Mouse (Mus musculus): ENCODE data around the gene Wwc1. TPM values are rescaled to one million over a fixed set of nuclear protein-coding genes. Genes with fewer than 3 reads are reported as not detected.

Wwc1 gene
- polyA plus RNA-seq, 1 experiment from 2014 or later: 8.8 TPM

GRCm38 (mm10) chr11:35970806-35971705, 9.3 kb downstream of the Wwc1 start:
- H3K4me3 ChIP-seq: no peak overlapping the region
- no peak overlapping the region for H3K9ac ChIP-seq
- peaks cover 3% of the 10 kb centered on the region; the same call in 1 of the 2 replicates for H3K36me3 ChIP-seq (ENCODE audit: poor library complexity, severe bottlenecking)
- 93% methylated on average over 19 of the region's 19 CpGs for WGBS
- no peaks in the 10 kb centered on the region for H3K9me3 ChIP-seq (replicated peaks)
- ATAC-seq: no peak
- H3K27me3 ChIP-seq: no peaks in the 10 kb centered on the region
- H3K27ac ChIP-seq: no peak overlapping the region
- H3K4me2 ChIP-seq: no peak overlapping the region
- peaks cover 33% of the 10 kb centered on the region for H3K4me1 ChIP-seq

- H3K4me3 ChIP-seq: no peak overlapping the region
Observed at GRCm38 (mm10) chr11:35968291-35968690, 12.0 kb downstream of the Wwc1 start.

GRCm38 (mm10) chr11:35963981-35964549, 16.3 kb downstream of the Wwc1 start:
- peaks cover 3% of the 10 kb centered on the region; the same call in 1 of the 2 replicates for H3K36me3 ChIP-seq (ENCODE audit: poor library complexity, severe bottlenecking)
- 0 out of 2 replicates have a peak, but pooled peaks cover 9% of the 10 kb centered on the region for H3K4me1 ChIP-seq
- no peaks in the 10 kb centered on the region for H3K9me3 ChIP-seq (replicated peaks)
- WGBS: 81% methylated on average over 9 of the region's 9 CpGs
- H3K4me2 ChIP-seq: no peak overlapping the region
- no peaks in the 10 kb centered on the region for H3K27me3 ChIP-seq
- no peak overlapping the region for H3K27ac ChIP-seq
- ATAC-seq: no peak
- H3K4me3 ChIP-seq: no peak overlapping the region
- H3K9ac ChIP-seq: no peak overlapping the region

More at GRCm38 (mm10) chr11:35968291-35968690, 12.0 kb downstream of the Wwc1 start:
- Histone ChIP-seq H3K27ac (no peak overlapping the region), H3K27me3 (no peaks in the 10 kb centered on the region), H3K9ac (no peak overlapping the region), H3K4me2 (no peak overlapping the region), H3K9me3 (replicated peaks) (no peaks in the 10 kb centered on the region), H3K36me3 (ENCODE audit: poor library complexity, severe bottlenecking) (peaks cover 3% of the 10 kb centered on the region; the same call in 1 of the 2 replicates), H3K4me1 (peaks cover 19% of the 10 kb centered on the region)
- 97% methylated on average over 10 of the region's 10 CpGs for WGBS
- ATAC-seq: no peak

DNA sequence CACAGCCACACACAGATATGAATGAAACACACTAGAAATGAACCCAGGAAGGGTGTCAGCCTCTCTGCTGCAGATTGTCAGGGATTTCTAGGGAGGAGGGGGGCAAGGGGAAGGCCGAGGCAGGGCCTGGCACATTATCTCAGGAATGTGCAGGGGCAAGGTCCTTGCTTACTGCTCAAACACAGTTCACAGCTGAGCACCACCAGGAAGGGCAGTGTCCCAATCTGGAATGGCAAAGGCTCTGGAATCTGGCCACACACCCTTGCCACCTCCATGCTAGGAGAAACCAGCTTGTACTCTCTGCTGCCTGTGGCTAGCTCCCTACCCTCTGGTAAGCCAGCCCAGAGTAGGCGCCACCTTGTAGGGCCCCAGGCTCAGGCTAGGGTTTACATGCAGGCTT, 16.8 kb downstream of the Wwc1 start:
- no peak overlapping the region for H3K4me2 ChIP-seq
- no peak overlapping the region for H3K27ac ChIP-seq
- WGBS: 58% methylated on average over 2 of the region's 2 CpGs
- peaks cover 3% of the 10 kb centered on the region; the same call in 1 of the 2 replicates for H3K36me3 ChIP-seq (ENCODE audit: poor library complexity, severe bottlenecking)
- H3K9ac ChIP-seq: no peak overlapping the region
- no peak overlapping the region for H3K4me3 ChIP-seq
- 0 out of 2 replicates have a peak, but pooled peaks cover 9% of the 10 kb centered on the region for H3K4me1 ChIP-seq
- H3K9me3 ChIP-seq (replicated peaks): no peaks in the 10 kb centered on the region
- H3K27me3 ChIP-seq: no peaks in the 10 kb centered on the region
- ATAC-seq: no peak

GRCm38 (mm10) chr11:35962431-35962830, 17.9 kb downstream of the Wwc1 start:
- Histone ChIP-seq H3K4me3 (no peak overlapping the region), H3K36me3 (ENCODE audit: poor library complexity, severe bottlenecking) (no peaks in the 10 kb centered on the region), H3K4me1 (0 out of 2 replicates have a peak, but pooled peaks cover 16% of the 10 kb centered on the region), H3K9me3 (replicated peaks) (no peaks in the 10 kb centered on the region), H3K9ac (no peak overlapping the region), H3K27ac (no peak overlapping the region), H3K4me2 (no peak overlapping the region), H3K27me3 (no peaks in the 10 kb centered on the region)
- WGBS: 95% methylated on average over 2 of the region's 2 CpGs
- ATAC-seq: no peak

DNA sequence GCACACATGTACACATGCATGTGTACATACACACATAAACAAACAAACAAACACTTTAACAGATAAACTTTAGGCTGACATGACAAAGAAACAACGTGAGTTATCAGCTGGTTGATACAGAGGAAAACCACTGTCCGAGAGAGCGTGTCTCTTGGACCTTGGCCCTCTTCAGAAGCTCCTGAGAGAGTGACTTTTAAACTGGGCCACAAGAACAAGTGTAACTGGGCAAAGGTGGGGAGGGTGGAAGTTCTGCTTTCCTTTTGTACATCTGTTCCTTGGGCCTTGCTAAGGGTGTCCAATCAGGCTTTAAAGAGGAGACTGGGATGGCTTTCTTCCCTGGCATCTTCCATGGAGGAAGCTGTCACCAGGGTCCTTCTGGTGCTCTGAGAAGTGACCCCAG, 21.1 kb downstream of the Wwc1 start:
- 95% methylated on average over 3 of the region's 3 CpGs for WGBS
- Histone ChIP-seq H3K9me3 (replicated peaks) (no peaks in the 10 kb centered on the region), H3K27me3 (no peaks in the 10 kb centered on the region), H3K4me1 (0 out of 2 replicates have a peak, but pooled peaks cover 16% of the 10 kb centered on the region), H3K4me3 (no peak overlapping the region), H3K36me3 (ENCODE audit: poor library complexity, severe bottlenecking) (no peaks in the 10 kb centered on the region), H3K4me2 (no peak overlapping the region), H3K27ac (no peak overlapping the region), H3K9ac (no peak overlapping the region)
- ATAC-seq: no peak

GRCm38 (mm10) chr11:35955572-35955971, 24.8 kb downstream of the Wwc1 start:
- Histone ChIP-seq H3K9me3 (replicated peaks) (no peaks in the 10 kb centered on the region), H3K27me3 (no peaks in the 10 kb centered on the region), H3K9ac (no peak overlapping the region), H3K27ac (no peak overlapping the region), H3K4me2 (no peak overlapping the region), H3K4me3 (no peak overlapping the region), H3K4me1 (peaks cover 12% of the 10 kb centered on the region; the same call in 1 of the 2 replicates), H3K36me3 (ENCODE audit: poor library complexity, severe bottlenecking) (no peaks in the 10 kb centered on the region)
- 78% methylated on average over 3 of the region's 3 CpGs for WGBS
- ATAC-seq: no peak

- H3K4me3 ChIP-seq: no peak overlapping the region
- 89% methylated on average over 4 of the region's 4 CpGs for WGBS
- H3K9ac ChIP-seq: no peak overlapping the region
- no peak for ATAC-seq
- H3K4me1 ChIP-seq: peaks cover 20% of the 10 kb centered on the region
- no peak overlapping the region for H3K4me2 ChIP-seq
- no peaks in the 10 kb centered on the region for H3K9me3 ChIP-seq (replicated peaks)
- H3K36me3 ChIP-seq (ENCODE audit: poor library complexity, severe bottlenecking): no peaks in the 10 kb centered on the region
- H3K27ac ChIP-seq: no peak overlapping the region
- H3K27me3 ChIP-seq: no peaks in the 10 kb centered on the region
Observed at GRCm38 (mm10) chr11:35953179-35953578, 27.1 kb downstream of the Wwc1 start.

DNA sequence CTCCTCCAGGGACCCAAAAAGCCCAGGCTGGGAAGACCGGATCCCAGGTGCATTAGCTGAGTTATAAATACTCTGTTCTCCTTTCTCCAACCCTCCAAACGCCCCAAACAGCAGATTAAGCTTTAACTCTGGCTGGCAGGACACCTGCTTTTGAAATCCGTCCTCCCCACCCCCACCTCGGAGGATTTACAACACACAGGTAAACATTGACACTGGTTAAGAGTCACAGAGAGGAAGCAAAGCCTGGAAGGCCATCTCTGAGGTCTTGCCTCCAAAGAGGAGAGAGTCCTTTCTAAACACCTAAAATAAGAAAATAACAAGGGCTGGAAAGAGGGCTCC, 28.6 kb downstream of the Wwc1 start:
- WGBS: 63% methylated on average over 4 of the region's 4 CpGs

DNA sequence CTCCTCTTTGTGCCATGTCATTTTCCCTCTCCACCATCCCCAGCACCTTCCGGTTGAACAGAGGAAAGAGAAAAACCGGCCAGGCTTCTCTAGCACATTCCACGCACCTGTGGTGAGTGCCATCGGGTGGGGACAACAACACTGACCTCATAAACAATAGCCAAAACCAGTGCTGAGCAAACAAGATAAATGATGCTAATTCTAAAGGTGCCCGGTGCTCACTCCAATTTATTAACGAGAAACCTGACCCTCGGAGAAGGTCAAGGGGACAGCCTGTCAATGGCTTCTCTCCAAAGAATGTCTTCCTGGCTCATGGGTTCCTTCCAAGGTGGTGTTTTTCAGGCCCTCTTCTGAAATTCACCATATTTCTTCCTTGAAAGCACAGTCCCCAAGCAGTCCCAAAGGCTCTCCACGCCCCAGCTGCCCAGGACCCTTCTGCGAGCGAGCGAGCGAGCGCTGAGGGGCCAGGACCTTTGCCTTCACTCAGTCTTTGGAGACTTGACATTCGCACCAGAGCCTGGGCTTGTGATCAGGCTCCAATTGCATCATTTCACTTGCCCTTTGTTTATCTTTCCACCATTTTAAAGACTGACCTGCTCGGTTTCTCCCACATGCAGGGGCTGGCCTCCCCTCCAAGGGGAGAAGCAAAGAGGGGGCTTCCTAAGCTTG, 29.1 kb downstream of the Wwc1 start:
- no peak overlapping the region for H3K9ac ChIP-seq
- H3K4me3 ChIP-seq: no peak overlapping the region
- no peaks in the 10 kb centered on the region for H3K9me3 ChIP-seq (replicated peaks)
- WGBS: 82% methylated on average over 15 of the region's 15 CpGs
- no peak overlapping the region for H3K4me2 ChIP-seq
- H3K4me1 ChIP-seq: peaks cover 18% of the 10 kb centered on the region
- no peak overlapping the region for H3K27ac ChIP-seq
- no peaks in the 10 kb centered on the region for H3K36me3 ChIP-seq (ENCODE audit: poor library complexity, severe bottlenecking)
- no peak for ATAC-seq
- no peaks in the 10 kb centered on the region for H3K27me3 ChIP-seq

More for the DNA sequence above, 28.6 kb downstream of the Wwc1 start:
- H3K36me3 ChIP-seq (ENCODE audit: poor library complexity, severe bottlenecking): no peaks in the 10 kb centered on the region
- H3K4me3 ChIP-seq: no peak overlapping the region
- H3K27ac ChIP-seq: no peak overlapping the region
- no peak overlapping the region for H3K4me2 ChIP-seq
- no peak overlapping the region for H3K9ac ChIP-seq
- no peaks in the 10 kb centered on the region for H3K9me3 ChIP-seq (replicated peaks)
- H3K4me1 ChIP-seq: peaks cover 18% of the 10 kb centered on the region
- ATAC-seq: no peak
- no peaks in the 10 kb centered on the region for H3K27me3 ChIP-seq

- no peak overlapping the region for H3K4me3 ChIP-seq
- H3K9ac ChIP-seq: no peak overlapping the region
- no peak for ATAC-seq
- H3K4me2 ChIP-seq: no peak overlapping the region
- no peaks in the 10 kb centered on the region for H3K36me3 ChIP-seq (ENCODE audit: poor library complexity, severe bottlenecking)
- H3K27ac ChIP-seq: no peak overlapping the region
- no peaks in the 10 kb centered on the region for H3K9me3 ChIP-seq (replicated peaks)
- 88% methylated on average over 7 of the region's 7 CpGs for WGBS
- H3K27me3 ChIP-seq: no peaks in the 10 kb centered on the region
- peaks cover 18% of the 10 kb centered on the region for H3K4me1 ChIP-seq
Observed at GRCm38 (mm10) chr11:35950466-35950865, 29.9 kb downstream of the Wwc1 start.

GRCm38 (mm10) chr11:35950011-35950410, 30.3 kb downstream of the Wwc1 start:
- Histone ChIP-seq H3K36me3 (ENCODE audit: poor library complexity, severe bottlenecking) (no peaks in the 10 kb centered on the region), H3K4me1 (peaks cover 22% of the 10 kb centered on the region), H3K27ac (no peak overlapping the region), H3K9me3 (replicated peaks) (no peaks in the 10 kb centered on the region), H3K4me3 (no peak overlapping the region), H3K9ac (no peak overlapping the region), H3K27me3 (no peaks in the 10 kb centered on the region), H3K4me2 (no peak overlapping the region)
- WGBS: 83% methylated on average over 3 of the region's 3 CpGs
- no peak for ATAC-seq
